Mouse (Mus musculus) testis, adult 2 months (tissue): ENCODE measurements around the gene Phldb2.

Experiments
- CTCF ChIP-seq: fragments of 200-500 bp; IDR thresholded peaks from 2 replicates; pipeline ENCODE4 v1.5.1; 2012; ENCODE audit warnings: low read depth, mild to moderate bottlenecking, inconsistent platforms, low read length, moderate library complexity; ENCODE audit not compliant: control insufficient read depth, insufficient read depth, insufficient replicate concordance
- POLR2A ChIP-seq: fragments of 200-500 bp; IDR thresholded peaks from 2 replicates; pipeline ENCODE4 v1.6.1; 2012; ENCODE audit warnings: low read depth, mild to moderate bottlenecking, inconsistent platforms, low read length, moderate library complexity; ENCODE audit not compliant: control insufficient read depth

DNA sequence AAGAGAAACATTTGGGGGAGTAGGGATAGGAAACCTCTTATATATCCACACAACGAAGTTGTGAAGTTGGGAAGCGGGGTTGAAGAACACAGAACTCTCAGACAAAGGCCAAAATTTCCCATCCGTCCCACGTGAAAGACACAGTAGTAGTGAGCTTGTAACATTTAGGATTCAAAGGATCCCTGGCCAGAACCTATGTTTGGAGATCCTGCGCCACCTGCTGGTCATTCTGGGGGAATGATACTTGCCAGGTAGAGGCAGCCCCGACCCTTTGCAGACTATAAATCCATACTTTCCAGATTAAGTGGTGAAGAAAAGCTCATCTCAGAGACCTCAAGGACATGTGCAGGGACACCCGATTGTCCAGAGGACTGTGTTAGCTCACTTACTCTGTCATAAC, 14.1 kb upstream of the Phldb2 start:
- peak; percentile 70; the same call in 1 of the 2 replicates for TF ChIP-seq CTCF
- no peak for TF ChIP-seq POLR2A
